Mouse (Mus musculus) layer of hippocampus, adult 2 months (tissue): ENCODE results near the gene Spire2. TPM values are rescaled to one million over a fixed set of nuclear protein-coding genes. Genes with fewer than 3 reads are reported as not detected.

ENCODE experiments used
- DNase-seq, 2 experiments: peaks; one replicate each; pipeline ENCODE4 v3.0.0; 2022; ENCODE audit warnings: low spot score in 2 of 2
- H3K27ac ChIP-seq: fragments of 200-600 bp; 2 replicates; pipeline ENCODE4 v1.8.1; 2022
- H3K4me3 ChIP-seq: fragments of 200-600 bp; 2 replicates; pipeline ENCODE4 v1.8.1; 2022; ENCODE audit warnings: mild to moderate bottlenecking
- CTCF ChIP-seq: fragments of 200-600 bp; conservative IDR thresholded peaks from 2 replicates; pipeline ENCODE4 v1.8.1; 2022; ENCODE audit warnings: antibody characterized with exemption, mild to moderate bottlenecking, moderate library complexity
- total RNA-seq, 2 experiments: library from RNA; stranded (reverse); gene quantifications; 2 replicates each; pipeline ENCODE4 v1.2.3; 2021

Spire2 gene
- total RNA-seq, 2 experiments from 2014 or later, result 15.8 to 17.4 TPM

DNA sequence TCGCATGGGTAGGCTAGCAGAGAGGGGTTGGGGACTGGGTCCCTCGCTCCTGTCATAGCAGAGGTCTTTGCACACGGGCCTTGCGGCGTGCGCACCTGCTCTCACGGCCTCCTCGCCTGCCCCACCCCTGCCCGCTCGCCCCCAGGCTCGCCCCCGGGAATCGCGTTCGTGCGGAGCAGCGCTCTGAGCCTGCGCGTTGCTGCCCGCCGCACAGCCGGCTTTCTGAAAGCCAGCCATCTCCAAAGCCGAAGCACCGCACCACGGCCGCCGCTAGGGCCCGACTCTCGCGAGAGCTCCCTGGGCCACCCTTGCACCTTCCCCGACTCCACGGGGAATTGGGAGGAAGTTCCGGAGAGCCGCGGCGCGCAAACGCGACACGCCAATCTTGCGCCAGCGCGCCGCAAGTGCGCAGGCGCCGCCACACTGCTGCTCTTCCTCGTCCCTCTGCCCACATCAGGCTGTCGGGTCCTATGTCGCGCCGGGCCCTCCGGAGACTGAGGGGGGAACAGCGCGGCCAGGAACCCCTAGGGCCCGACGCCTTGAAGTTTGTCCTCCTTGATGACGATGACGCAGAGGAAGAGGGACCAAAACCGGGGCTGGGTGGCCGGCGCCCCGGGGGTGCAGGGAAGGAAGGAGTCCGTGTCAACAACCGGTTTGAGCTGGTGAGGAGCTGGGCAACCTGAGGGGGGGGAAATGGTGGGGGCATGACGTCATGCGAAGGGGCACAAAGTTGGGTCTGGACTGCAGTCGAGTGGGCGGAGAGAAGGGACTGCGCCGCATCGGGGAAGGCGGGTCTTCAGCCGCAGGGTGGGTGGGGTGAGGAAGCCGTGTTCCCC is 41.1 kb downstream of the Spire2 start, which contains the start of gene Tcf25:
Gene Tcf25 (plus strand): TSS at position 351 of the 836 bp plus-strand sequence.
- peak; percentile 96 to 97 for DNase-seq
- peak; percentile 84 for TF ChIP-seq CTCF
- Histone ChIP-seq H3K27ac (peak within 1 kb of the TSS; percentile 99), H3K4me3 (peak within 1 kb of the TSS; percentile 81)

DNA sequence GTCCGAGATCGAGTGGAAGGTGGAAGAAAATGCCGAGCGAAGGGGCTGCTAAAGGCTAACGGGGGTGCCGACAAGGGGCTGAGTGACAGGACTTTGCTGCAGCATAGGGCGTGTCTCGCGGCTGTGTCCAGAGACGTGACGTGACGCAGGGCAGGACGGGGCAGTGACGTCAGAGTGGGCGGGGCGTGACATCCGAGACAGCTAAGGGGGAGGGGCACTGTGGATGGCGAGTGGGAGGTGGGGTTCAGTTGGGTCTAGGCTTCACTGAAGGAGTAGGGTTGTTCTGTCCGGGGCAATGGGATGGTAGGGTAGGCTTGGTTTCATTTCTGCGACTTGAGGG is 41.7 kb downstream of the Spire2 start:
- Histone ChIP-seq H3K27ac (peak overlapping the region; percentile 99), H3K4me3 (peak overlapping the region; percentile 81)
- peak; percentile 90 to 96 for DNase-seq
- TF ChIP-seq CTCF, result no peak

DNA sequence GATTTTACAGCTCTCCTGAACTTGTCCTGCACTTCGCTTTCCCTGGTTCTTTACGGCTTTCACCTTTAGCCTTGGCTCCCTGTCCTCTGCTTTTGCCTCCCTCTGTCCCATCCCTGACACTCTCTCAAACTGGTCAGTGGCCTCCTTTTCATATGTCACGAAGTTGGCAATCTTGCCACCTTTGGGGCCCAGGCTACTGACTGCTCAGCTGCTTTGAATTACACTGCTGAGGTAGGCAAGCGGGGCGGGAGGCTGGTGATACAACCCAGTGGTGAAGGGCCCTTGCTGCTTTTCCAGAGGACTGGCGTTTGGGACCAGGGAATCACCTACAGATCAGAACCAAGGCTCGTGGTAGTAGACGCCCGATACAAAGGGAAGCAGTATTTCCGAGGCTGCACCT is 43.2 kb downstream of the Spire2 start:
- H3K27ac ChIP-seq, result peak overlapping the region; percentile 51; the same call in 1 of the 2 replicates
- H3K4me3 ChIP-seq, result no peak overlapping the region; the same call in 1 of the 2 replicates
- no peak for DNase-seq
- no peak for TF ChIP-seq CTCF

DNA sequence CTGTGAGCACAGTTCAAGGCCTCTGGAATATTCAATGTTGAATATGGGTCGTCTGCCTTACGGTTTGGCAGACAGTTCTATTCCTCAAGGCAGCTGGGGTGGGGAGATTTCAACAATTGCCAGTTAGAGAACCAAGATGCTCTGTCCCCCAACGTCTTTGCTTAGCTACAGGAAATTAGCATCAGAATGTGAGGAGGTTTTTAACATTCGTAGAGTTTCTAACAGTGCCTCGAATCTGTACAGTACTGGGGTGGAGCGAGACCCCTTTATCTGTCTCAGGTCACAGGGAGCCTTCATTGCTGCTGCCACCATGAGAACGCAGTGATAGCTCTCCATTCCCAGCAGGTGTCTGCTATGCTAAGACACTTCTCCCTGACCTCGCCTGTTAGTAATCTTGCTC is 43.6 kb downstream of the Spire2 start:
- no peak for TF ChIP-seq CTCF
- DNase-seq, result no peak
- Histone ChIP-seq H3K27ac (peak overlapping the region; percentile 51; the same call in 1 of the 2 replicates), H3K4me3 (peak overlapping the region; percentile 5; the same call in 1 of the 2 replicates)

DNA sequence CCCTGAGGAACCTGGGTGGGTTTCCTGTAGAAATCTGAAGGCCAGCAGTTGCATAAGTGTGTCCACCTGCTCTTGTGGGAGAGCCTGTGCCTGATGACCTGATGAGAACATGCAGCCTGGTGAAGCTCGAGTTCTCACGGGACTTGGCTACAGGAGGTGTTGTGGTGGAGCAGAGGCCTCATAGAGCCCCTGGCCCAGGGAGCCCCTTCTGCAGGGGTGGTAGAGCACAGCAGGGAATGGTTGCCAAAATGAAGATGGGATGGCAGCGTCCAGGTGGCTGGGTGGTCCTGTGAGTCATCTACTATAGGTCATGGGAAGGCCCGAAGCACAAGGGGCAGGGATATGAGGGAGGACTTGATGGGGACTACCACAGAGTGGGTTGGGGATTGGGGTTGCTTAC is 49.2 kb downstream of the Spire2 start:
- DNase-seq, result no peak
- H3K27ac ChIP-seq, result no peak overlapping the region
- H3K4me3 ChIP-seq, result no peak overlapping the region
- TF ChIP-seq CTCF, result no peak

DNA sequence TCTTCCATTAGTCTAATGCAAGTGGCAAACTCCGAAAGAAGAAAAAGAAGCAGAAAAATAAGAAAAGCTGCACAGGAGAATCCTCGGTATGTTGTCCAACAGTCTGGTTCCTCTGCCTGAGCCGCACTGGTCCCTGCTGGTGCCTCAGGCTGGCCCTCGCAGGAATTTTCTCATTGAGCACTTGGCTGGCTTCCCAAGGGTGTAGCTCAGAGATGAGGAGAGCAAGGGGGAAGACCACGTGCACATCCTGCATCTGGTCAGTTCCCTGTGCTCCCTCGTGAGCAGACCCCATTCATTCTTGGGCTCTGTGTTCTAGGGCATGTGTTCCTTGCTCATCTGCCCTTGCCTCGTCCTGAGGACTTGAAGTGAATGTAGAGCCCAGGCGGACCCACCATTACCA is 50.0 kb downstream of the Spire2 start:
- no peak overlapping the region for H3K27ac ChIP-seq
- no peak overlapping the region for H3K4me3 ChIP-seq
- DNase-seq, result no peak
- TF ChIP-seq CTCF, result no peak

DNA sequence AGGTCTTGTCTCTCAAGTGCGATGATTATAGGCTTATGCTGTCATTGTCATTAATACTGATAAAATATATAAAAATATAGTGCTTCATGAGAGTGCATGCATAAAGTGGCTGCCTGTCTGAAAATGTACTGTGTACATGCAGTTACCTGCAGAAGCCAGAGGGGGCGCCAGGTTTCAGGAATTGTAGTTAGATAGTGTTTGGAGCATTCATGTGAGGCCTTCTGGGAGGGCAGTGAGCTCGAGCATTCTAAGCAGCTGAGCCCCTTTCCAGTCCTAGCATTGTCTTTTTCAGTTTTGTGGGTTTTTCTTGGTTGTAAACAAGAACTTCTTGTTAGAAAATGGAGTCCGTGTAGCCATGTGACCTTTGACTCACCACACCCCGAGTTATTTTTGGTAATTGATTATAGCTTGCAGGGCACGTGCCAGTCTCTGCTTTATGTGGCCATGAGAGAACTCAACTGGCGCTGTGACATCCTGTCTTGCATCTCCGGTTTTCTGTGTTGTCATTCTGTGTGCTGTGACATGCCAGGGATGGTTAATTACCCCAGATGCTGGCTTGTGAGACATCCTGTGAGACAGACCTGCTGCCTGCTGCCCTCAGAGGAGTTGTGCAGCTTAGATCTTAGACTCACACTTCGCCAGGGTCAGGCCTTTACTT is 52.5 kb downstream of the Spire2 start:
- no peak overlapping the region for H3K4me3 ChIP-seq
- peak; percentile 86 for TF ChIP-seq CTCF
- no peak overlapping the region for H3K27ac ChIP-seq
- peak in 1 of 2 experiments; percentile 34 for DNase-seq

DNA sequence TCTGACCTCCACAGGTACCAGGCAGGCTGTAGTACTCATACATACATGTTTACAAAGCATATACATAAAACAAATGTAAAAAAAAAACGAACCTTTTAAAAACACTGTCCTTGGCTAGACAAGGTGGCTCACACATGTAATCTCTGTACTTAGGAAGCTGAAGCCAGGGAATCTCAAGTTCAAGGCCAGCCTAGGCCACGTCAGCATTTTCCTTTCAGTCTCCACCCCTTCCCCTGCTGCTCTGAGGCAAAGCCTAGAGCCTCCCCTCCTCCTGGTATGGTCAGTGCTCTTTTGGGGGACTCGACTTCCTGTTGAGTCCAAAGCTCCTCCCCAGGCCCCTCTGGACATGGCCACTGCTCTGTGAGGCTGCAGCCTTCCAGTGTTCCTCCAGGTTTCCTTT is 54.5 kb downstream of the Spire2 start:
- no peak overlapping the region for H3K4me3 ChIP-seq
- no peak for TF ChIP-seq CTCF
- no peak overlapping the region for H3K27ac ChIP-seq
- DNase-seq, result no peak

DNA sequence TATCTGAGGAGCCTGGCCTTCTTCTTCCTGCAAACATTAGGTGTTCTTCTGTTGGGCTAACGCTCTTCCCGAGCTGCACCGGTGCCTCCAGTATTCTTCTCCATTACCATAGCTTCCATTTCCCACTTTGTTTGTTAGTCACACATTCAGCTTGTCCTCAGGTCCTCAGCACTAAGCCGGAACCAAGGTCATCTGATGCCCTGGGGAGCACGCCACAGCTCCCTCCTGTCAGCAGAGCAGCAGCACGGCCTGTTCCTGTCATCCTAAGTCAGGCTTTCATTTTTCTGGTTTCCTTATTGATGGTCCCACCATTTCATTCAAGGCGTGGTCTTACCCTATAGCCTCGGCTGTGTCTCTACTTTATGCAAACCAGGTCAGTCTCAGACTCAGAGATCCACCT is 55.3 kb downstream of the Spire2 start:
- H3K4me3 ChIP-seq, result no peak overlapping the region
- H3K27ac ChIP-seq, result no peak overlapping the region
- DNase-seq, result no peak
- no peak for TF ChIP-seq CTCF

DNA sequence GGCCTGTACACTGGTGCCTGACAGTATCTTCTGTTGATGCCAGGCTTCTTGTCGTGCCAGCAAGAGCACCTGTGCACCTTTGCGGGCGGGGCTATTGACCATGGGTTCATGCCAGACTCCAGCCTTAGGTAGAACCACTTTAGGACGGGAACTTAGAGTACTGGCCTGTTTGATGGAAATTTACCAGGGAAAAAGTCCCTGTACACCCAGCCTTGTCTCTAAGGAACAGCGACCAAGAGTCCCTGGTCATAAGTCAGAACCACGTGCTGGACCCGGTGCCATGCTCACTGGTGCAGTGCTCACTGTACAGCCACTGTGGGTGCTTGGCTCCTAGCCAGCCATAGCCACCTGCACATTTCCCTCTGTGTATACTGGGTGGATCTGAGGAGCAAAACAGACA is 56.5 kb downstream of the Spire2 start:
- DNase-seq, result no peak
- no peak for TF ChIP-seq CTCF
- Histone ChIP-seq H3K4me3 (no peak overlapping the region), H3K27ac (no peak overlapping the region)

DNA sequence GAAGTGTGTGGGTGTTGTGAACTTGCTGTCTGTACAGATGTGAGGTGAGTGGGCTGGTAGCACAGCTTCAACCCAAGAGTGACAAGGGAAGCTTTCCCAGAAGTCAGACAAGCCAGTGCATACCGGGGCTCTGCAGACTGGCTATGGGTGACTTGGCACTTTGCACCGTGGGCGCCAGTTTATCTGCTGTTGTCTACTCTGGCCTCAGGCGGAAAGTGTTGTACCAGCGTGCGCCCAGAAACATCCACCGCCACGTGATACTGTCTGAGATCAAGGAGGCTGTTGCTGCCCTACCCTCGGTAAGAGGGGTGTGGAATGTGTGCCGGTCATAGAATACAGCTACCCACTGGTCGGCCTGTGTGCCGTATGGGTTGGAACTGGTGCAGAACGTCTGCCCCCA is 65.8 kb downstream of the Spire2 start:
- DNase-seq, result no peak
- Histone ChIP-seq H3K4me3 (no peak overlapping the region), H3K27ac (no peak overlapping the region)
- TF ChIP-seq CTCF, result no peak

DNA sequence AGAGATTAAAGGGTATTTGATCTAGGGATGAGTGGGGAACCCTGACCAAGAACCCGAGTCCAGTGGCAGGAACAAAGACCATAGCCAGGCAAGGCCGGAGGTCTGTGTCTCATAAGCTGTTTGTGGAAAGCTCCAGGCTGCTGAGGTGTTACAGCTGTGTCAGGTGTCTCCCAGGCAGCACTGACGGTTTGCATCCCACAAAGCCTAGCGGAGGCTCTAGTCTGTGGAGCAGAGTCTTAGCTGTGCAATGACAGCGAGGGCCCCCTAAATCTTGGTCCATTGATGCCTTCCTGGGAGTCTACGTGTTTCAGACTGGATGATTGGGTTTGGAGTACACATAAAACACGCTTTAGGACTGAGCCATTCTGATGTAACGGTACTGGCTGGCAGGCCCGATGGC is 69.4 kb downstream of the Spire2 start:
- Histone ChIP-seq H3K27ac (no peak overlapping the region), H3K4me3 (no peak overlapping the region)
- DNase-seq, result no peak
- no peak for TF ChIP-seq CTCF

DNA sequence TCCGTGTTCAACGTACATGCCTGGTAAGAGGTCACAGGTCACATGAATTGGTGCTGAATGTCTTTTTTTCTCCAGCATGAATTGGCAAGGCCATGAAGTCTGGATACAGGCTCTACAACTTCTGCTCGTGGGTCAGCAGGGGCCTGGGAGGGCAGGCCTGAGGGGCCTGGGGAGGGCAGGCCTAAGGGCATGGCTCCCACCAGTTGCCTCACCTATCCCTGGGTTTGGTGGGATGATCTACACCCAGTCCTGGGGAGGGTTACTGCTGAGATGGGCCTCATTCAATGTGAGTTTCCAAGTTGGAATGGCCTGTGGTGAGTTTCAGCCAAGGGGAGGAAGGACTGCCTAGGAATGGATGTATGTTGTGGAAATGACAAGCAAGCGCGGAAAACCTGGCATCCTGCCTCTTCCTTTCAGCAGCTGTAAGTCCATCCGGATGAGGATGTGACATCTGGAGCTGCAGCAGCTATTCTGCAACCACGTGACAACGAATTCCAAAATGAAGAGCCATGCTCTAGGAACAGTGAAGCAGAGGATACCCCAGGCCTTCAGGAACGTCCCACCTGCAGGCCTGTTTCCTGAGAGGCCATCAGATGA is 70.3 kb downstream of the Spire2 start:
- TF ChIP-seq CTCF, result no peak
- Histone ChIP-seq H3K4me3 (no peak overlapping the region), H3K27ac (no peak overlapping the region)
- DNase-seq, result no peak
